Mouse (Mus musculus): Measurements from ENCODE around the gene Dao. TPM values are rescaled to one million over a fixed set of nuclear protein-coding genes. Genes with fewer than 3 reads are reported as not detected.

Dao gene
- total and polyA plus RNA-seq, 3 experiments: 1.4 to 3.6 (median 1.9) TPM

DNA sequence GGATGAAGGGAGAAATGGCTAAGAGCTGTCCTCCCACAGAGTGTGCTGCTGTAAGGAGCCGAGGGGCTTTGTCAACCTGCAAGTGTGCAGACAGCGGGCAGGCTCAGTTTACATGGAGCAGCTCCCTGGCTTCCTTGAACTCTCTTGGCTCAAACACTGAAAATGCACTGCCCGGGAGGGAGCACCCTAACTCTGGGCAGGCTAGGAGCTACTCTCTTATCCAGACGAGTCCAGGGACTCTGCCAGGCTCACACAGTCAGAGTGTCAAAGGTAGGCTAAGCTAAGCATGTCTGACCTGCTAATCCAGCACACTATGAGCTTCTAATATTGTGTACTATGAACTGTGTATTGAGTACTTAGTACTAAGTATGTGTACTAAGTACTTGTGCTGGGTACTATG lies 3.5 kb downstream of the Dao start:
- Histone ChIP-seq H3K27ac (ENCODE audit: insufficient read depth, low read depth) (no peak overlapping the region), H3K4me3 (replicated peaks in 1 of 3; ENCODE audit: low read depth in 2 of 3, low read length in 2 of 3, poor library complexity in 1 of 3) (no peak overlapping the region), H3K36me3 (replicated peaks in 1 of 2; ENCODE audit: control insufficient read depth in 1 of 2, insufficient read depth in 1 of 2, low read length in 1 of 2) (no peaks in the 10 kb centered on the region), H3K79me2 (replicated peaks; ENCODE audit: control insufficient read depth, extremely low read depth, insufficient read depth, poor library complexity, severe bottlenecking) (no peaks in the 10 kb centered on the region), H3K4me1 (ENCODE audit: control insufficient read depth in 1 of 2, insufficient read depth in 2 of 2) (0 out of 4 replicates have a peak, but pooled peaks cover 0 to 6% of the 10 kb centered on the region in 2 experiments), H3K4me2 (ENCODE audit: insufficient read depth, low read depth, poor library complexity, severe bottlenecking) (no peak overlapping the region), H3K9me3 (replicated peaks; ENCODE audit: low read length) (no peaks in the 10 kb centered on the region), H3K27me3 (replicated peaks) (no peaks in the 10 kb centered on the region), H3K9ac (ENCODE audit: insufficient read depth, low read depth) (no peak overlapping the region)
- in situ Hi-C loops (cut with MboI; ENCODE audit: low pct_ligation_motif_present, low pct_unique_long_range_greater_than_20kb, low sequenced_read_pairs) (no loop called here), dilution Hi-C loops (cut with MboI; ENCODE audit: extremely low pct_ligation_motif_present, extremely low pct_unique_long_range_greater_than_20kb, low sequenced_read_pairs) (no loop called here)
- DNase-seq (ENCODE audit: extremely low read depth): no peak
- TF ChIP-seq ZC3H11A (IDR thresholded peaks at IDR 0.05; ENCODE audit: low read depth, low read length) (no peak), UBTF (IDR thresholded peaks at IDR 0.05; ENCODE audit: low read depth, low read length) (no peak), MAX (IDR thresholded peaks at IDR 0.05; ENCODE audit: low read length) (no peak)

DNA sequence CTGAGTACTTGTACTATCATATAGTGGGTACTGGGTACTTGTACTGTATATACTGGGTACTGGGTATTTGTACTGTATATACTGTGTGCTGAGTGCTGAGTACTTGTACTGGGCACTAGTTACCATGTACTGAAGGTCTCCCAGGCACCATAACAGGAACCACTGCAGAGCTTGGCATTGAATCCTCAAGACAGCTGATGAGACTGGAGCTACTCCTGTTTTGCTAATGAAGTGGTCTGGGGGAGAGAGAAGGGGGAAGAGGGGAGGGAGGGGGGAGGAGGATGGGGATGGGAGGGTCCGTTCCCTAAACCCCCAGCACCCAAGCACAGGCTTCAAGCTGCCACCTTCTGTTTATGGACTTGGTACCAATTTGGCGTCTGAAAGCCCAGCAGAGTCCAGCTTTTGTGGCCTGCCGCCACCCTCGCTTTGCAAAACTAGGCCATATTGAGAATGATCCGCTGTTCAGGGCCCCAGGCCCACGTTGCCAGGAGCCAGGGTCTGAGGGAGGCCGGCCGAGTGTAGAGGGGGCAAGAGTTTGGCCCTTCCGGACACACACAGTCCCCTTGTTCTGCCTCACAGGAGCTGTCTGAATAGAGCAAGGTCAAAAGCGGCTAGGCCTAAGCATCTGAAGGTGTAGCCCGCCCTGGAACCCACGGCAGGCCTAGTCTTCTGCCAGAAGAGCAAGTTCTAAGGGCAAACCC lies 4.4 kb downstream of the Dao start:
- dilution Hi-C loops (cut with MboI; ENCODE audit: extremely low pct_ligation_motif_present, extremely low pct_unique_long_range_greater_than_20kb, low sequenced_read_pairs) (no loop called here), in situ Hi-C loops (cut with MboI; ENCODE audit: low pct_ligation_motif_present, low pct_unique_long_range_greater_than_20kb, low sequenced_read_pairs) (no loop called here)
- Histone ChIP-seq H3K27me3 (replicated peaks) (no peaks in the 10 kb centered on the region), H3K4me1 (ENCODE audit: control insufficient read depth in 1 of 2, insufficient read depth in 2 of 2) (no peaks in the 10 kb centered on the region), H3K79me2 (replicated peaks; ENCODE audit: control insufficient read depth, extremely low read depth, insufficient read depth, poor library complexity, severe bottlenecking) (no peaks in the 10 kb centered on the region), H3K4me3 (replicated peaks in 1 of 3; ENCODE audit: low read depth in 2 of 3, low read length in 2 of 3, poor library complexity in 1 of 3) (no peak overlapping the region), H3K27ac (ENCODE audit: insufficient read depth, low read depth) (no peak overlapping the region), H3K4me2 (ENCODE audit: insufficient read depth, low read depth, poor library complexity, severe bottlenecking) (no peak overlapping the region), H3K9ac (ENCODE audit: insufficient read depth, low read depth) (no peak overlapping the region), H3K9me3 (replicated peaks; ENCODE audit: low read length) (no peaks in the 10 kb centered on the region), H3K36me3 (replicated peaks in 1 of 2; ENCODE audit: control insufficient read depth in 1 of 2, insufficient read depth in 1 of 2, low read length in 1 of 2) (no peaks in the 10 kb centered on the region)
- no peak for DNase-seq (ENCODE audit: extremely low read depth)
- TF ChIP-seq EP300 (IDR thresholded peaks at IDR 0.05; ENCODE audit: low read length): no peak
- no peak for TF ChIP-seq USF2 (conservative IDR thresholded peaks at IDR 0.05; ENCODE audit: low read depth, low read length)
- TF ChIP-seq POLR2A (IDR thresholded peaks at IDR 0.05; ENCODE audit: low read depth, low read length): no peak
- no peak for TF ChIP-seq MAZ (IDR thresholded peaks at IDR 0.05; ENCODE audit: low read depth, low read length)
- TF ChIP-seq BHLHE40 (IDR thresholded peaks at IDR 0.05; ENCODE audit: low read depth, low read length): no peak
- no peak for TF ChIP-seq ZMIZ1 (IDR thresholded peaks at IDR 0.05; ENCODE audit: low read depth, low read length)
- TF ChIP-seq E2F4 (IDR thresholded peaks at IDR 0.05; ENCODE audit: insufficient replicate concordance, low read depth, low read length): no peak
- TF ChIP-seq ELF1 (IDR thresholded peaks at IDR 0.05; ENCODE audit: low read depth, low read length): no peak
- no peak for TF ChIP-seq ETS1 (conservative IDR thresholded peaks at IDR 0.05; ENCODE audit: low read depth, low read length)
- no peak for TF ChIP-seq ZKSCAN1 (IDR thresholded peaks at IDR 0.05; ENCODE audit: borderline replicate concordance, low read depth, low read length)
- TF ChIP-seq SMC3 (IDR thresholded peaks at IDR 0.05; ENCODE audit: low read depth, low read length): no peak
- no peak for TF ChIP-seq MAFK (IDR thresholded peaks at IDR 0.05; ENCODE audit: insufficient replicate concordance, low read length)
- TF ChIP-seq ZNF384 (IDR thresholded peaks at IDR 0.05; ENCODE audit: low read depth, low read length): no peak
- no peak for TF ChIP-seq JUN (IDR thresholded peaks at IDR 0.05; ENCODE audit: insufficient read depth, low read depth, low read length)
- TF ChIP-seq UBTF (IDR thresholded peaks at IDR 0.05; ENCODE audit: low read depth, low read length): no peak
- no peak for TF ChIP-seq USF1 (IDR thresholded peaks at IDR 0.05; ENCODE audit: low read depth, low read length)
- no peak for TF ChIP-seq TBP (conservative IDR thresholded peaks at IDR 0.05; ENCODE audit: low read depth, low read length)
- no peak for TF ChIP-seq GABPA (IDR thresholded peaks at IDR 0.05; ENCODE audit: insufficient replicate concordance, low read depth, low read length)

Measured in CH12.LX (cell line).